Mouse (Mus musculus) lung, embryonic 16.5 days (tissue): ENCODE measurements around the gene Them4. TPM values are rescaled to one million over a fixed set of nuclear protein-coding genes. Genes with fewer than 3 reads are reported as not detected.

Source experiments
- ATAC-seq: fragments of 200-750 bp; cut with Nextera tagmentation; 2 replicates; pipeline ENCODE4 v1.8.0; 2017; ENCODE audit warnings: low read depth, mild to moderate bottlenecking, moderate library complexity
- H3K27ac ChIP-seq: fragments of 300-500 bp; sonication (generic); 2 replicates; pipeline ENCODE4 v1.5.1; 2014; ENCODE audit warnings: mild to moderate bottlenecking, control low read depth, low read length
- H3K27me3 ChIP-seq: fragments of 300-500 bp; sonication (generic); 2 replicates; pipeline ENCODE4 v1.6.1; 2014; ENCODE audit warnings: low read depth, low read length, mixed read lengths; ENCODE audit not compliant: control insufficient read depth, insufficient read depth
- H3K36me3 ChIP-seq: fragments of 300-500 bp; sonication (generic); 2 replicates; pipeline ENCODE4 v1.6.1; 2014; ENCODE audit warnings: low read length; ENCODE audit not compliant: control insufficient read depth, insufficient read depth
- H3K4me1 ChIP-seq: fragments of 300-500 bp; sonication (generic); replicated peaks from 2 replicates; pipeline ENCODE4 v1.6.1; 2014; ENCODE audit warnings: low read length, mixed read lengths; ENCODE audit not compliant: control insufficient read depth, insufficient read depth
- H3K4me2 ChIP-seq: fragments of 300-500 bp; sonication (generic); 2 replicates; pipeline ENCODE4 v1.6.1; 2014; ENCODE audit warnings: low read depth, low read length, control low read depth
- H3K4me3 ChIP-seq: fragments of 300-500 bp; sonication (generic); 2 replicates; pipeline ENCODE4 v1.5.1; 2014; ENCODE audit warnings: mild to moderate bottlenecking, low read length, control low read depth
- H3K9ac ChIP-seq: fragments of 300-500 bp; sonication (generic); 2 replicates; pipeline ENCODE4 v1.6.1; 2014; ENCODE audit warnings: low read length, control low read depth
- H3K9me3 ChIP-seq: fragments of 300-500 bp; sonication (generic); 2 replicates; pipeline ENCODE4 v1.6.1; 2016; ENCODE audit warnings: low read length; ENCODE audit not compliant: control insufficient read depth
- WGBS: fragments of 180-500 bp; shearing (Covaris S2); extraction: QIAGEN DNeasy Blood & Tissue Kit; methylation state at CpG from one replicate; pipeline ENCODE4 v1.1.7; 2014; 5-methylcytosine and 5-hydroxymethylcytosine counted together
- polyA plus RNA-seq: library from polyadenylated mRNA; unstranded; fragments of >200 nt; fragmentation: Nextera tagmentation; extraction: Ambion mirVana; gene quantifications from 2 replicates; pipeline ENCODE4 v1.2.1, GENCODE M21; 2015

The Them4 gene
- polyA plus RNA-seq, 1 experiment from 2014 or later = 10.2 TPM

- 5% methylated on average over 77 of the region's 97 CpGs for WGBS
- Histone ChIP-seq H3K9ac (peak overlapping the region; percentile 77), H3K9me3 (no peaks in the 10 kb centered on the region), H3K4me2 (peak overlapping the region; percentile 94), H3K27me3 (peaks cover 29% of the 10 kb centered on the region), H3K36me3 (no peaks in the 10 kb centered on the region), H3K27ac (no peak overlapping the region), H3K4me1 (peaks cover 6% of the 10 kb centered on the region), H3K4me3 (peak overlapping the region; percentile 55)
- ATAC-seq = peak; percentile 70
Measured at GRCm38 (mm10) chr3:94363291-94364153, 53.6 kb downstream of the Them4 start.

- 6% methylated on average over 16 of the region's 23 CpGs for WGBS
- no peak overlapping the region for H3K27ac ChIP-seq
Measured at GRCm38 (mm10) chr3:94364154-94364526, 54.3 kb downstream of the Them4 start.

GRCm38 (mm10) chr3:94366761-94367160, 56.9 kb downstream of the Them4 start:
- Histone ChIP-seq H3K4me3 (no peak overlapping the region), H3K27ac (no peak overlapping the region), H3K27me3 (peaks cover 26% of the 10 kb centered on the region), H3K9ac (no peak overlapping the region), H3K4me1 (peaks cover 9% of the 10 kb centered on the region), H3K9me3 (no peaks in the 10 kb centered on the region), H3K36me3 (no peaks in the 10 kb centered on the region), H3K4me2 (no peak overlapping the region)
- WGBS = 13% methylated on average over 3 of the region's 3 CpGs
- ATAC-seq = 0 out of 2 replicates have a peak, but pooled peaks have one; percentile 22

More at GRCm38 (mm10) chr3:94364154-94364526, 54.3 kb downstream of the Them4 start:
- Histone ChIP-seq H3K4me1 (peaks cover 6% of the 10 kb centered on the region), H3K4me2 (peak overlapping the region; percentile 94), H3K36me3 (no peaks in the 10 kb centered on the region), H3K27me3 (peaks cover 29% of the 10 kb centered on the region), H3K9me3 (no peaks in the 10 kb centered on the region), H3K4me3 (peak overlapping the region; percentile 55), H3K9ac (peak overlapping the region; percentile 77)
- ATAC-seq = peak; percentile 6; the same call in 1 of the 2 replicates

GRCm38 (mm10) chr3:94367511-94367910, 57.6 kb downstream of the Them4 start:
- no peaks in the 10 kb centered on the region for H3K9me3 ChIP-seq
- H3K36me3 ChIP-seq = no peaks in the 10 kb centered on the region
- no peak overlapping the region for H3K4me2 ChIP-seq
- H3K27ac ChIP-seq = 0 out of 2 replicates have a peak overlapping the region, but pooled peaks have one; percentile 15
- peaks cover 22% of the 10 kb centered on the region for H3K27me3 ChIP-seq
- WGBS = 53% methylated on average over 6 of the region's 6 CpGs
- ATAC-seq = no peak
- no peak overlapping the region for H3K9ac ChIP-seq
- no peak overlapping the region for H3K4me3 ChIP-seq
- H3K4me1 ChIP-seq = peaks cover 10% of the 10 kb centered on the region

GRCm38 (mm10) chr3:94368631-94369030, 58.7 kb downstream of the Them4 start:
- 46% methylated on average over 6 of the region's 6 CpGs for WGBS
- no peak for ATAC-seq
- H3K4me2 ChIP-seq = no peak overlapping the region
- H3K4me1 ChIP-seq = peaks cover 8% of the 10 kb centered on the region
- H3K9me3 ChIP-seq = no peaks in the 10 kb centered on the region
- H3K9ac ChIP-seq = no peak overlapping the region
- no peak overlapping the region for H3K4me3 ChIP-seq
- no peak overlapping the region for H3K27ac ChIP-seq
- no peaks in the 10 kb centered on the region for H3K36me3 ChIP-seq
- peaks cover 11% of the 10 kb centered on the region for H3K27me3 ChIP-seq

- H3K4me1 ChIP-seq = peaks cover 17% of the 10 kb centered on the region; the same call in 1 of the 2 replicates
- whole genome bisulfite sequencing = 56% methylated on average over 2 of the region's 2 CpGs
- ATAC-seq = no peak
Measured at GRCm38 (mm10) chr3:94369709-94370108, 59.8 kb downstream of the Them4 start.

GRCm38 (mm10) chr3:94371637-94372036, 61.7 kb downstream of the Them4 start:
- H3K36me3 ChIP-seq = no peaks in the 10 kb centered on the region
- H3K9ac ChIP-seq = peak overlapping the region; percentile 24; the same call in 1 of the 2 replicates
- H3K4me1 ChIP-seq = peaks cover 17% of the 10 kb centered on the region; the same call in 1 of the 2 replicates
- no peaks in the 10 kb centered on the region for H3K27me3 ChIP-seq
- H3K4me2 ChIP-seq = peak overlapping the region; percentile 40
- peak; percentile 39 for ATAC-seq
- peak overlapping the region; percentile 91; the same call in 1 of the 2 replicates for H3K27ac ChIP-seq
- no peaks in the 10 kb centered on the region for H3K9me3 ChIP-seq
- no peak overlapping the region for H3K4me3 ChIP-seq
- 2% methylated on average over 11 of the region's 11 CpGs for WGBS

More at GRCm38 (mm10) chr3:94369709-94370108, 59.8 kb downstream of the Them4 start:
- Histone ChIP-seq H3K9me3 (no peaks in the 10 kb centered on the region), H3K9ac (no peak overlapping the region), H3K4me3 (no peak overlapping the region), H3K36me3 (no peaks in the 10 kb centered on the region), H3K27me3 (peaks cover 3% of the 10 kb centered on the region; the same call in 1 of the 2 replicates), H3K4me2 (no peak overlapping the region), H3K27ac (no peak overlapping the region)

GRCm38 (mm10) chr3:94372038-94372437, 62.1 kb downstream of the Them4 start:
- H3K4me1 ChIP-seq = peaks cover 17% of the 10 kb centered on the region; the same call in 1 of the 2 replicates

GRCm38 (mm10) chr3:94372641-94373040, 62.8 kb downstream of the Them4 start, which contains the start of gene Rorc:
Gene Rorc, plus strand, starts transcription at chr3:94372794.
- no peaks in the 10 kb centered on the region for H3K9me3 ChIP-seq
- peak within 1 kb of the TSS; percentile 55 for H3K4me2 ChIP-seq
- H3K9ac ChIP-seq = peak within 1 kb of the TSS; percentile 58
- no peaks in the 10 kb centered on the region for H3K27me3 ChIP-seq
- peak within 1 kb of the TSS; percentile 91 for H3K27ac ChIP-seq
- no peaks in the 10 kb centered on the region for H3K36me3 ChIP-seq
- peak within 1 kb of the TSS; percentile 47 for H3K4me3 ChIP-seq
- 25% methylated on average over 5 of the region's 5 CpGs for WGBS
- peaks cover 17% of the 10 kb centered on the region; the same call in 1 of the 2 replicates for H3K4me1 ChIP-seq
- ATAC-seq = peak; percentile 57

More at GRCm38 (mm10) chr3:94372038-94372437, 62.1 kb downstream of the Them4 start:
- Histone ChIP-seq H3K4me2 (peak overlapping the region; percentile 40), H3K9ac (no peak overlapping the region; the same call in 1 of the 2 replicates), H3K9me3 (no peaks in the 10 kb centered on the region), H3K4me3 (no peak overlapping the region), H3K36me3 (no peaks in the 10 kb centered on the region), H3K27ac (peak overlapping the region; percentile 91), H3K27me3 (no peaks in the 10 kb centered on the region)
- WGBS = 0% methylated on average over 3 of the region's 3 CpGs
- no peak for ATAC-seq
